ENCODE assay signal across 12 mouse cellular contexts in the genomic region with DNA sequence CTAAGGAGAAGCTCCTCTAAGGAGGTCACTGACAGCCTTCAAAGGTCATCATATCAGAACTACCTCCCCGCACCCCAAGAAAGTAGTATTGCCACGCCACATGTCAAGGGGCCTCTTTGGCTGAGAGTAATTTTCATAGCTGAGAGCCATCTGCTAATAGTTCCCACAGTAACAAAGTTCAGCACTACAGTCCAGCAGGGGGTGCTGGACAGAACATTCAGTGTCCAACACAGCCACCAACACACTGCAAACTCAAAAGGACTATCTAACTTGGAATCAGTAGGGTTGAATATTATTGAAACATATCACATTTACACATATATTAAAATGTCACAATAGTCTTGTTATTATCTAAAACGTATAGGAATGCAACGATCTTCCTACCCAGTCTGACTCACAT. TPM values are rescaled to one million over a fixed set of nuclear protein-coding genes. Genes with fewer than 3 reads are reported as not detected.
DNase-seq lines count a peak whose midpoint lies in the region; ATAC-seq and TF ChIP-seq lines count a peak whose summit lies in the region.
"Had no signal": no experiment of that assay in that cellular context is flagged by ENCODE, and none has a peak within 500 bp of the region (broad histone marks: within the 10 kb centered on the region; RNA-seq: fewer than 3 reads in every experiment).

No protein-coding gene starts in this region.

- WGBS in forebrain, postnatal 0 days: 89% methylated on average over 4 of the region's 4 CpGs
- WGBS in forebrain, embryonic 10.5 days: 89% methylated on average over 4 of the region's 4 CpGs

- no peak overlapping the region for H3K9ac ChIP-seq in forebrain, postnatal 0 days
- H3K9ac ChIP-seq in CH12.LX (ENCODE audit: insufficient read depth, low read depth): no peak overlapping the region
- H3K9ac ChIP-seq: liver, embryonic 15.5 days; midbrain, embryonic 13.5 days had no signal

- no peak for ATAC-seq in forebrain, postnatal 0 days
- no peak for ATAC-seq in monocyte, adult 5-6 weeks (replicated peaks; ENCODE audit: insufficient number of reproducible peaks, low FRiP score, low TSS enrichment, poor library complexity, severe bottlenecking)
- ATAC-seq: forebrain, embryonic 14.5 days; midbrain, embryonic 13.5 days had no signal

- 0 out of 2 replicates have a peak, but pooled peaks have one; percentile 9 for TF ChIP-seq CTCF in forebrain, postnatal 0 days (IDR thresholded peaks at IDR 0.05; ENCODE audit: low read depth)
- TF ChIP-seq CTCF in left cerebral cortex, adult 2 months (IDR thresholded peaks at IDR 0.05): peak; percentile 23
- TF ChIP-seq CTCF in CH12.LX (conservative IDR thresholded peaks at IDR 0.05 in 1 of 2, IDR thresholded peaks at IDR 0.05 in 1 of 2; ENCODE audit: low read depth in 2 of 2, low read length in 2 of 2): peak in 1 of 2 experiments; percentile 66; a peak in 2 of 4 replicates

- no peak overlapping the region for H3K4me3 ChIP-seq in forebrain, postnatal 0 days (ENCODE audit: low read depth, low read length)
- no peak overlapping the region for H3K4me3 ChIP-seq in forebrain, embryonic 10.5 days
- H3K4me3 ChIP-seq in left cerebral cortex, adult 2 months: no peak overlapping the region
- H3K4me3 ChIP-seq in CH12.LX (replicated peaks in 1 of 3; ENCODE audit: low read depth in 2 of 3, low read length in 2 of 3, poor library complexity in 1 of 3): no peak overlapping the region
- H3K4me3 ChIP-seq: liver, embryonic 15.5 days; midbrain, embryonic 13.5 days had no signal

- no peak overlapping the region for H3K4me2 ChIP-seq in forebrain, postnatal 0 days (ENCODE audit: low read depth)
- H3K4me2 ChIP-seq in CH12.LX (ENCODE audit: insufficient read depth, low read depth, poor library complexity, severe bottlenecking): no peak overlapping the region
- H3K4me2 ChIP-seq: liver, embryonic 15.5 days; midbrain, embryonic 13.5 days had no signal

- no peaks in the 10 kb centered on the region for H3K9me3 ChIP-seq in forebrain, postnatal 0 days (ENCODE audit: low read length)
- H3K9me3 ChIP-seq in forebrain, embryonic 10.5 days: no peaks in the 10 kb centered on the region
- H3K9me3 ChIP-seq in CH12.LX (replicated peaks; ENCODE audit: low read length): no peaks in the 10 kb centered on the region
- H3K9me3 ChIP-seq: liver, embryonic 15.5 days; midbrain, embryonic 13.5 days had no signal

- H3K79me2 ChIP-seq in CH12.LX (replicated peaks; ENCODE audit: control insufficient read depth, extremely low read depth, insufficient read depth, poor library complexity, severe bottlenecking): no peaks in the 10 kb centered on the region

- no peak for TF ChIP-seq EP300 in CH12.LX (IDR thresholded peaks at IDR 0.05; ENCODE audit: low read length)

- no peak overlapping the region for H3K27ac ChIP-seq in forebrain, postnatal 0 days (ENCODE audit: low read depth, low read length)
- no peak overlapping the region for H3K27ac ChIP-seq in forebrain, embryonic 10.5 days
- H3K27ac ChIP-seq in left cerebral cortex, adult 2 months: no peak overlapping the region
- no peak overlapping the region for H3K27ac ChIP-seq in CH12.LX (ENCODE audit: insufficient read depth, low read depth)
- H3K27ac ChIP-seq: liver, embryonic 15.5 days; midbrain, embryonic 13.5 days had no signal

- no peaks in the 10 kb centered on the region for H3K27me3 ChIP-seq in forebrain, postnatal 0 days (ENCODE audit: insufficient read depth, low read length)
- peaks cover 41% of the 10 kb centered on the region for H3K27me3 ChIP-seq in forebrain, embryonic 10.5 days (ENCODE audit: poor library complexity, severe bottlenecking)
- H3K27me3 ChIP-seq in CH12.LX (replicated peaks): no peaks in the 10 kb centered on the region

- no peak for DNase-seq in forebrain, postnatal 0 days
- DNase-seq in forebrain, embryonic 10.5 days (ENCODE audit: extremely low spot score, low spot score): no peak
- no peak for DNase-seq in left cerebral cortex, adult 2 months (ENCODE audit: extremely low spot score in 1 of 2, low spot score in 2 of 2)
- DNase-seq in left cerebral cortex, adult 8-10 months (ENCODE audit: low spot score in 2 of 2): no peak
- no peak for DNase-seq in CH12.LX (ENCODE audit: extremely low read depth)
- peak; percentile 16 for DNase-seq in lung, postnatal 36 days
- DNase-seq: cerebellum, adult 11 months; heart, postnatal 10 days had no signal

- TF ChIP-seq POLR2A in CH12.LX (IDR thresholded peaks at IDR 0.05; ENCODE audit: low read depth, low read length): no peak

- dilution Hi-C loops in CH12.LX (cut with MboI; ENCODE audit: extremely low pct_ligation_motif_present, extremely low pct_unique_long_range_greater_than_20kb, low sequenced_read_pairs): no loop called here

- intact Hi-C loops in left cerebral cortex, adult 2 months (cut with DNase I): no loop called here

- in situ Hi-C loops in CH12.LX (cut with MboI; ENCODE audit: low pct_ligation_motif_present, low pct_unique_long_range_greater_than_20kb, low sequenced_read_pairs): no loop called here

- peaks cover 5% of the 10 kb centered on the region for H3K4me1 ChIP-seq in forebrain, postnatal 0 days (ENCODE audit: insufficient read depth)
- peaks cover 21% of the 10 kb centered on the region for H3K4me1 ChIP-seq in forebrain, embryonic 10.5 days
- peaks cover 0 to 4% of the 10 kb centered on the region in 2 experiments; a peak in 2 of 4 replicates for H3K4me1 ChIP-seq in CH12.LX (ENCODE audit: control insufficient read depth in 1 of 2, insufficient read depth in 2 of 2)

- no peaks in the 10 kb centered on the region for H3K36me3 ChIP-seq in forebrain, postnatal 0 days (ENCODE audit: insufficient read depth)
- H3K36me3 ChIP-seq in forebrain, embryonic 10.5 days (replicated peaks): no peaks in the 10 kb centered on the region
- H3K36me3 ChIP-seq in CH12.LX (replicated peaks in 1 of 2; ENCODE audit: control insufficient read depth in 1 of 2, insufficient read depth in 1 of 2, low read length in 1 of 2): no peaks in the 10 kb centered on the region
- H3K36me3 ChIP-seq: liver, embryonic 15.5 days; midbrain, embryonic 13.5 days had no signal

- peak; percentile 12 for TF ChIP-seq RAD21 in CH12.LX (IDR thresholded peaks at IDR 0.05; ENCODE audit: low read depth, low read length)

TF ChIP-seq in CH12.LX, 34 proteins besides CTCF, POLR2A, EP300 and RAD21:
- TF ChIP-seq MAFK (IDR thresholded peaks at IDR 0.05; ENCODE audit: insufficient replicate concordance, low read length): no peak
- no peak for TF ChIP-seq RCOR1 (conservative IDR thresholded peaks at IDR 0.05; ENCODE audit: low read depth, low read length)
- TF ChIP-seq BHLHE40 (IDR thresholded peaks at IDR 0.05; ENCODE audit: low read depth, low read length): no peak
- TF ChIP-seq USF2 (conservative IDR thresholded peaks at IDR 0.05; ENCODE audit: low read depth, low read length): no peak
- peak; percentile 41 for TF ChIP-seq SMC3 (IDR thresholded peaks at IDR 0.05; ENCODE audit: low read depth, low read length)
- TF ChIP-seq KAT2A (IDR thresholded peaks at IDR 0.05; ENCODE audit: insufficient replicate concordance, low read length): no peak
- no peak for TF ChIP-seq PAX5 (IDR thresholded peaks at IDR 0.05; ENCODE audit: low read length)
- no peak for TF ChIP-seq JUN (IDR thresholded peaks at IDR 0.05; ENCODE audit: insufficient read depth, low read depth, low read length)

RNA-seq across cellular contexts. Expression of gene Htr2a, which starts 2.6 kb away (rescaled TPM):
- 7.1 and 7.4 TPM in 2 replicates for total RNA-seq in forebrain, postnatal 0 days (2014; rRNA removed)
- polyA plus RNA-seq in forebrain, postnatal 0 days (2015; fragmentation: Nextera tagmentation; extraction: Ambion mirVana): 1.3 and 1.5 TPM in 2 replicates
- polyA plus RNA-seq in forebrain, embryonic 10.5 days (2016; fragmentation: Nextera tagmentation; extraction: Ambion mirVana): 0.12 and 0.26 TPM in 2 replicates
- 10 to 100 TPM; 24.5 to 29.3 TPM for total RNA-seq in left cerebral cortex, adult 2 months (2021)
- total RNA-seq in left cerebral cortex, adult 8-10 months (2022): 10 to 100 TPM; 18.8 to 20.5 (median 19.0) TPM
- total RNA-seq in CH12.LX (2012; rRNA removed) (not detected in 2 replicates), CH12.LX (2014; rRNA removed) (not detected in 2 replicates)
- 0.04 TPM in 1 of 2 replicates, not detected in the other for polyA plus RNA-seq in CH12.LX (2012; ENCODE audit: insufficient read length, low read depth)
- 0.10 TPM in 1 of 3 replicates, not detected in the others for total RNA-seq in monocyte, adult 5-6 weeks (2017)
